Mouse (Mus musculus): ENCODE data around the gene Sptan1. TPM values are rescaled to one million over a fixed set of nuclear protein-coding genes. Genes with fewer than 3 reads are reported as not detected.
A peak's percentile ranks its signal among the peaks of the same experiment; 100 is the strongest.

Sptan1 gene
- total and polyA plus RNA-seq, 3 experiments = 73.8 to 113 (median 88.0) TPM

- Histone ChIP-seq H3K4me1 (ENCODE audit: control insufficient read depth in 1 of 2, insufficient read depth in 2 of 2) (peaks cover 4 to 15% of the 10 kb centered on the region in 2 experiments; a peak in 2 of 4 replicates), H3K4me3 (replicated peaks in 1 of 3; ENCODE audit: low read depth in 2 of 3, low read length in 2 of 3, poor library complexity in 1 of 3) (no peak overlapping the region), H3K79me2 (replicated peaks; ENCODE audit: control insufficient read depth, extremely low read depth, insufficient read depth, poor library complexity, severe bottlenecking) (no peaks in the 10 kb centered on the region), H3K9ac (ENCODE audit: insufficient read depth, low read depth) (no peak overlapping the region), H3K9me3 (replicated peaks; ENCODE audit: low read length) (no peaks in the 10 kb centered on the region), H3K36me3 (replicated peaks in 1 of 2; ENCODE audit: control insufficient read depth in 1 of 2, insufficient read depth in 1 of 2, low read length in 1 of 2) (peaks cover 62 to 86% of the 10 kb centered on the region in 2 experiments), H3K27ac (ENCODE audit: insufficient read depth, low read depth) (no peak overlapping the region), H3K27me3 (replicated peaks) (no peaks in the 10 kb centered on the region), H3K4me2 (ENCODE audit: insufficient read depth, low read depth, poor library complexity, severe bottlenecking) (no peak overlapping the region)
- in situ Hi-C loops (cut with MboI; ENCODE audit: low pct_ligation_motif_present, low pct_unique_long_range_greater_than_20kb, low sequenced_read_pairs) = no loop called here
- DNase-seq (ENCODE audit: extremely low read depth) = no peak
- dilution Hi-C loops (cut with MboI; ENCODE audit: extremely low pct_ligation_motif_present, extremely low pct_unique_long_range_greater_than_20kb, low sequenced_read_pairs) = no loop called here
- TF ChIP-seq TCF12 (IDR thresholded peaks at IDR 0.05; ENCODE audit: low read depth, low read length) (no peak), MXI1 (IDR thresholded peaks at IDR 0.05; ENCODE audit: low read depth, low read length) (no peak), MAX (IDR thresholded peaks at IDR 0.05; ENCODE audit: low read length) (no peak), POLR2AphosphoS2 (IDR thresholded peaks at IDR 0.05; ENCODE audit: low read depth, low read length) (no peak), E2F4 (IDR thresholded peaks at IDR 0.05; ENCODE audit: insufficient replicate concordance, low read depth, low read length) (no peak), UBTF (IDR thresholded peaks at IDR 0.05; ENCODE audit: low read depth, low read length) (no peak), POLR2A (IDR thresholded peaks at IDR 0.05; ENCODE audit: low read depth, low read length) (no peak), SMC3 (IDR thresholded peaks at IDR 0.05; ENCODE audit: low read depth, low read length) (no peak), ELF1 (IDR thresholded peaks at IDR 0.05; ENCODE audit: low read depth, low read length) (no peak), MAZ (IDR thresholded peaks at IDR 0.05; ENCODE audit: low read depth, low read length) (no peak), NRF1 (IDR thresholded peaks at IDR 0.05; ENCODE audit: low read depth, low read length) (no peak), NELFE (IDR thresholded peaks at IDR 0.05; ENCODE audit: low read depth, low read length) (no peak), KAT2A (IDR thresholded peaks at IDR 0.05; ENCODE audit: insufficient replicate concordance, low read length) (no peak), RCOR1 (conservative IDR thresholded peaks at IDR 0.05; ENCODE audit: low read depth, low read length) (no peak)
Observed at GRCm38 (mm10) chr2:29917621-29918020, 47.7 kb upstream of the Sptan1 start.

GRCm38 (mm10) chr2:29922011-29922410 is 43.3 kb upstream of the Sptan1 start:
- in situ Hi-C loops (cut with MboI; ENCODE audit: low pct_ligation_motif_present, low pct_unique_long_range_greater_than_20kb, low sequenced_read_pairs) (loop anchor here (10.0 kb wide), 1 partner anchor 157 kb away; no protein-coding TSS in a partner anchor), dilution Hi-C loops (cut with MboI; ENCODE audit: extremely low pct_ligation_motif_present, extremely low pct_unique_long_range_greater_than_20kb, low sequenced_read_pairs) (no loop called here)
- no peak overlapping the region for H3K9ac ChIP-seq (ENCODE audit: insufficient read depth, low read depth)
- TF ChIP-seq GABPA (IDR thresholded peaks at IDR 0.05; ENCODE audit: insufficient replicate concordance, low read depth, low read length) (no peak), UBTF (IDR thresholded peaks at IDR 0.05; ENCODE audit: low read depth, low read length) (no peak), MXI1 (IDR thresholded peaks at IDR 0.05; ENCODE audit: low read depth, low read length) (no peak), MAX (IDR thresholded peaks at IDR 0.05; ENCODE audit: low read length) (no peak), ELF1 (IDR thresholded peaks at IDR 0.05; ENCODE audit: low read depth, low read length) (no peak), CTCF (conservative IDR thresholded peaks at IDR 0.05 in 1 of 2, IDR thresholded peaks at IDR 0.05 in 1 of 2; ENCODE audit: low read depth in 2 of 2, low read length in 2 of 2) (no peak), USF1 (IDR thresholded peaks at IDR 0.05; ENCODE audit: low read depth, low read length) (no peak), MYC (IDR thresholded peaks at IDR 0.05; ENCODE audit: low read depth, low read length) (no peak), EP300 (IDR thresholded peaks at IDR 0.05; ENCODE audit: low read length) (no peak), CHD2 (IDR thresholded peaks at IDR 0.05; ENCODE audit: low read length) (no peak), ZKSCAN1 (IDR thresholded peaks at IDR 0.05; ENCODE audit: borderline replicate concordance, low read depth, low read length) (no peak), BHLHE40 (IDR thresholded peaks at IDR 0.05; ENCODE audit: low read depth, low read length) (no peak), ZNF384 (IDR thresholded peaks at IDR 0.05; ENCODE audit: low read depth, low read length) (no peak)
- 0 out of 2 replicates have a peak overlapping the region, but pooled peaks have one; percentile 2 for H3K27ac ChIP-seq (ENCODE audit: insufficient read depth, low read depth)
- H3K79me2 ChIP-seq (replicated peaks; ENCODE audit: control insufficient read depth, extremely low read depth, insufficient read depth, poor library complexity, severe bottlenecking) = no peaks in the 10 kb centered on the region
- H3K9me3 ChIP-seq (replicated peaks; ENCODE audit: low read length) = no peaks in the 10 kb centered on the region
- no peak overlapping the region for H3K4me3 ChIP-seq (replicated peaks in 1 of 3; ENCODE audit: low read depth in 2 of 3, low read length in 2 of 3, poor library complexity in 1 of 3)
- H3K36me3 ChIP-seq (replicated peaks in 1 of 2; ENCODE audit: control insufficient read depth in 1 of 2, insufficient read depth in 1 of 2, low read length in 1 of 2) = peaks cover 70 to 89% of the 10 kb centered on the region in 2 experiments
- H3K27me3 ChIP-seq (replicated peaks) = no peaks in the 10 kb centered on the region
- H3K4me1 ChIP-seq (ENCODE audit: control insufficient read depth in 1 of 2, insufficient read depth in 2 of 2) = peaks cover 4 to 15% of the 10 kb centered on the region in 2 experiments; a peak in 2 of 4 replicates
- H3K4me2 ChIP-seq (ENCODE audit: insufficient read depth, low read depth, poor library complexity, severe bottlenecking) = no peak overlapping the region
- peak; percentile 47 for DNase-seq (ENCODE audit: extremely low read depth)
